Mouse (Mus musculus): Measurements from ENCODE around the gene Ccdc92b.

GRCm38 (mm10) chr11:74621974-74622669 is 2.7 kb downstream of the Ccdc92b start:
- TF ChIP-seq FLI1 (IDR thresholded peaks at IDR 0.05; ENCODE audit: low read length) (no peak), GATA1 (IDR thresholded peaks at IDR 0.05; ENCODE audit: borderline replicate concordance, low read length) (no peak)
